ENCODE assay signal across 9 mouse cellular contexts in the genomic region with DNA sequence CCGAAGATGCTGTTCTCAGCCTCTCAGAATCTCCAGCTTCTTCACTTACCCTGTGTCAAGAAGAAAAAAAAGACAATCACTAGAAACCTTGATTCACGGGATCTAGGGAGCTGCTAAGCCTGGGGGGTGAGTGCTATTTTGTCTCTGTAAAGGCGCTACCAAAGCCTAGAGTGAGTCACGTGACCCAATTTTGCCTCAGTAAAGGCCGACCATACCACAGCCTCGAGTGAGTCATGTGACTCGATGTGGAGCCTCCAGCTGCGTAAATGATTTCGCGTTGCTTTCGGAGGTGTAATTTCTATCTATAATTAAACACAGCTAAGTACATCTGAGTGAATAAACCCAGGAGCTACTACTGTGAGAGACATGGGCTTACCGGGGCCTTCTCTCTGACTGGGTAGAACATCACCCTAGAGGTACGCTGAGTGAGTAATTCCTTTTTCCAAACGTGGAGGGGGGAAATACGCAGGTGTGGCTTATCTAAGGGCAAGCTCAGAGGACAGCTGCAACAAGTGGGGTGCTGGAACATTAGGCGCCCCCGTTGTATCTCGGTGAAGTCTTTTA.
DNase-seq lines count a peak whose midpoint lies in the region.
"Had no signal": no experiment of that assay in that cellular context is flagged by ENCODE, and none has a peak within 500 bp of the region (broad histone marks: within the 10 kb centered on the region; RNA-seq: fewer than 3 reads in every experiment).

No protein-coding gene starts in this region.

- intact Hi-C loops in left cerebral cortex, postnatal 25 days (cut with DNase I): no loop called here

- peak; percentile 79 for DNase-seq in right cerebral cortex, adult 18-20 months
- DNase-seq in right cerebral cortex, postnatal 4 days: no peak
- DNase-seq in frontal cortex, adult 2 months (ENCODE audit: extremely low spot score in 1 of 2, low spot score in 1 of 2): peak; percentile 69 to 81
- peak; percentile 75 to 90 for DNase-seq in left cerebral cortex, postnatal 25 days (ENCODE audit: low spot score in 2 of 2)
- DNase-seq in thymus, postnatal 4 days: no peak
- DNase-seq in cerebellum, postnatal 14 days: no peak
- DNase-seq in ovary, adult 18-20 months (ENCODE audit: low spot score): no peak
- DNase-seq: adrenal gland, postnatal 10 days; kidney, adult 11 months had no signal

Comparison
In these comparisons a context has a peak if more than half of its experiments do, and no peak if none do; other contexts are left out.
1. DNase-seq: peak in right cerebral cortex, adult 18-20 months (single experiment), frontal cortex, adult 2 months (2 of 2) and left cerebral cortex, postnatal 25 days (2 of 2); none in right cerebral cortex, postnatal 4 days (single experiment), thymus, postnatal 4 days (single experiment), cerebellum, postnatal 14 days (0 of 2) and ovary, adult 18-20 months (single experiment).